Mouse (Mus musculus) adrenal gland, adult (tissue): ENCODE measurements at regions not wholly inside any gene's neighbourhood (a gene's known extent, or its start where the extent isn't known, plus 50 kb on each side); places are given as distances from the start of the nearest gene placed in this dataset.

Experiments used
- DNase-seq, 2 experiments: peaks; one replicate each; pipeline ENCODE4 v3.0.0; 2022 to 2023; ENCODE audit warnings: low spot score in 1 of 2; ENCODE audit not compliant: inconsistent age in 2 of 2

GRCm38 (mm10) chr11:19809359-19809758, 114.8 kb upstream of the Spred2 start:
- no peak for DNase-seq

GRCm38 (mm10) chr11:19811271-19811991, 112.7 kb upstream of the Spred2 start:
- no peak for DNase-seq

- DNase-seq = no peak
These were observed 112.0 kb upstream of the Spred2 start for GRCm38 (mm10) chr11:19811992-19812690.

- no peak for DNase-seq
These were observed 110.6 kb upstream of the Spred2 start for GRCm38 (mm10) chr11:19813549-19813948.

- DNase-seq = no peak
These were observed 101.2 kb upstream of the Spred2 start for GRCm38 (mm10) chr11:19822991-19823390.

GRCm38 (mm10) chr11:19823461-19823895, 100.7 kb upstream of the Spred2 start:
- DNase-seq = peak; percentile 36 to 89

- no peak for DNase-seq
These were observed 97.5 kb upstream of the Spred2 start for GRCm38 (mm10) chr11:19826481-19827185.

- DNase-seq = peak in 1 of 2 experiments; percentile 44
These were observed 96.2 kb upstream of the Spred2 start for GRCm38 (mm10) chr11:19827996-19828395.

GRCm38 (mm10) chr11:19828959-19829401, 95.2 kb upstream of the Spred2 start:
- DNase-seq = peak in 1 of 2 experiments; percentile 44

GRCm38 (mm10) chr11:19829564-19830279, 94.5 kb upstream of the Spred2 start:
- DNase-seq = no peak

GRCm38 (mm10) chr11:19830280-19831062, 93.7 kb upstream of the Spred2 start:
- peak; percentile 72 to 88 for DNase-seq

GRCm38 (mm10) chr11:19834561-19834960, 89.6 kb upstream of the Spred2 start:
- peak; percentile 52 to 72 for DNase-seq

- peak; percentile 63 to 75 for DNase-seq
These were observed 88.9 kb upstream of the Spred2 start for GRCm38 (mm10) chr11:19835221-19835745.

GRCm38 (mm10) chr11:19838932-19839331, 85.2 kb upstream of the Spred2 start:
- DNase-seq = no peak

- DNase-seq = no peak
These were observed 81.1 kb upstream of the Spred2 start for GRCm38 (mm10) chr11:19843084-19843483.

GRCm38 (mm10) chr11:19847910-19848309, 76.3 kb upstream of the Spred2 start:
- DNase-seq = no peak

- peak in 1 of 2 experiments; percentile 35 for DNase-seq
These were observed 75.8 kb upstream of the Spred2 start for GRCm38 (mm10) chr11:19848412-19848811.

GRCm38 (mm10) chr11:19849347-19849811, 74.8 kb upstream of the Spred2 start:
- peak; percentile 62 to 79 for DNase-seq

GRCm38 (mm10) chr11:19849844-19850420, 74.2 kb upstream of the Spred2 start:
- no peak for DNase-seq
